Mouse (Mus musculus): Measurements from ENCODE around the gene Shc3.

GRCm38 (mm10) chr13:51420861-51421260, 148.4 kb downstream of the Shc3 start:
- TF ChIP-seq CTCF (IDR thresholded peaks at IDR 0.05; ENCODE audit: low read depth, low read length) (no peak), GATA1 (IDR thresholded peaks at IDR 0.05; ENCODE audit: borderline replicate concordance, low read length) (no peak), POLR2AphosphoS5 (IDR thresholded peaks at IDR 0.05; ENCODE audit: insufficient replicate concordance, low read depth, low read length) (no peak), TAL1 (conservative IDR thresholded peaks at IDR 0.05; ENCODE audit: low read depth, low read length) (no peak), GATA2 (IDR thresholded peaks at IDR 0.05; ENCODE audit: borderline replicate concordance, low read depth, low read length) (no peak)
